Mouse (Mus musculus): Measurements from ENCODE around the gene Gas7.

DNA sequence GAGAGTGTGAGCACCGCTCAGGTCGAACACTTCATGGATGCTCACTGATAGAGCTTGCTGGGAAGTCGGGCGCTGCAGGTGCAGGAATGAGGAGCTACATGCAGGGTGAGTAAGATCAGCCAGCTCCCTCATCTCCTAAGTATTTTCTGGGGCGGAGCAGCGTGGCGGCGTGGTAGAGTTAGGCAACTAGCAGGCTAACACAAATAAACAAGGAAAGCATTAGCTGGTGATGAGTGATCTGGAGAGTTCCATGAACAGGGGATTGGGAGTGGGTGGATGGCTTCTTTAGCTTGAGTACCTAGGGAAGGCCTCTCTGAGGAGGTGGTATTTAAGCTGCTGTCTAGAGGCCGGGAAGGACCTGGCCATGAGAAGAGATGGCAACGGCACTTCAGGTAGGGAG is 77.5 kb downstream of the Gas7 start:
- TF ChIP-seq ZNF384 (IDR thresholded peaks at IDR 0.05; ENCODE audit: low read depth, low read length): no peak
- TF ChIP-seq MAFK (IDR thresholded peaks at IDR 0.05; ENCODE audit: insufficient read depth, low read depth, low read length): no peak
- TF ChIP-seq CHD2 (IDR thresholded peaks at IDR 0.05; ENCODE audit: low read depth, low read length): no peak

Measured in ES-E14 (cell line).